Mouse (Mus musculus): Measurements from ENCODE around the gene Fxyd6.

DNA sequence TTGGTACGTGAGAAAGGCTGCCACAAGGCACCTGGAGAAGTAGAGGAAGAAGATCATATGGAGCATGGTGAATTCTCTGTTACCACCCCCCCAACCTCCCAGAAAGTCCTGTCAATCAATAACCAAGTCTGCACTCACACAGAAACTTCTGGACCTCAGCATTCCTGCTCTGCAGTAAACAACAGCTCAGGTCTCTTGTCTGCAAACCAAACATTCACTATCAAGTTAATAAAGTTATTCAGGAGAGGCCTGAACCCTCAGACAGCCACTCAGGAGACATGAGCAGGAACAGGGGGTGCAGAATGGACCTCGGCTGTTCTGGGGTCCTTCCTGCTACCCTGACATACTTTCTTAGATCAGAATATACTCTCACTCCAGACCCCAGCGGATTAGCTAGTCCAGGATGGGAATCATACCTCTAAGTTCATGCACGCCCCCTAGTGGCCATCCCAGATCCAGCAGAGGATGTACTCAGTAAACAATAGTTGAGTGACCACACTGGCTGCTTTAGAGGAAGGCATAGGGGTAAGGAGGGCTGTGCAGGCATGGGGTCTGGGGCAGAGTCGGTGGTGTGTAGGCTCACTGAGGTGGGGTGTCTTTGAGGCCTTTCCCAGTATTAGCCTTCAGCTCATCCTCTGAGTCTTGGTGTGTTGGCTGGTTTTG lies 43.6 kb downstream of the Fxyd6 start:
- peak; percentile 56 to 68 for TF ChIP-seq CTCF (conservative IDR thresholded peaks at IDR 0.05 in 1 of 2, IDR thresholded peaks at IDR 0.05 in 1 of 2; ENCODE audit: low read depth in 2 of 2, low read length in 2 of 2)
- no peak for TF ChIP-seq TCF12 (IDR thresholded peaks at IDR 0.05; ENCODE audit: low read depth, low read length)
- no peak for TF ChIP-seq POLR2A (IDR thresholded peaks at IDR 0.05; ENCODE audit: low read depth, low read length)
- no peak for TF ChIP-seq POLR2AphosphoS2 (IDR thresholded peaks at IDR 0.05; ENCODE audit: low read depth, low read length)
- TF ChIP-seq ETS1 (conservative IDR thresholded peaks at IDR 0.05; ENCODE audit: low read depth, low read length), result no peak
- no peak for TF ChIP-seq CHD2 (IDR thresholded peaks at IDR 0.05; ENCODE audit: low read length)
- TF ChIP-seq ZC3H11A (IDR thresholded peaks at IDR 0.05; ENCODE audit: low read depth, low read length), result no peak
- no peak for TF ChIP-seq RCOR1 (conservative IDR thresholded peaks at IDR 0.05; ENCODE audit: low read depth, low read length)
- no peak for TF ChIP-seq EP300 (IDR thresholded peaks at IDR 0.05; ENCODE audit: low read length)
- TF ChIP-seq JUN (IDR thresholded peaks at IDR 0.05; ENCODE audit: insufficient read depth, low read depth, low read length), result no peak
- TF ChIP-seq ZKSCAN1 (IDR thresholded peaks at IDR 0.05; ENCODE audit: borderline replicate concordance, low read depth, low read length), result no peak

Data from CH12.LX (cell line).